Mouse (Mus musculus): ENCODE data around the gene March9.
"Not testable (repeated sequence)": the region's sequence is repeated elsewhere in the genome, so short reads cannot be mapped to it uniquely, and the experiment has no call there.

March9 gene

DNA sequence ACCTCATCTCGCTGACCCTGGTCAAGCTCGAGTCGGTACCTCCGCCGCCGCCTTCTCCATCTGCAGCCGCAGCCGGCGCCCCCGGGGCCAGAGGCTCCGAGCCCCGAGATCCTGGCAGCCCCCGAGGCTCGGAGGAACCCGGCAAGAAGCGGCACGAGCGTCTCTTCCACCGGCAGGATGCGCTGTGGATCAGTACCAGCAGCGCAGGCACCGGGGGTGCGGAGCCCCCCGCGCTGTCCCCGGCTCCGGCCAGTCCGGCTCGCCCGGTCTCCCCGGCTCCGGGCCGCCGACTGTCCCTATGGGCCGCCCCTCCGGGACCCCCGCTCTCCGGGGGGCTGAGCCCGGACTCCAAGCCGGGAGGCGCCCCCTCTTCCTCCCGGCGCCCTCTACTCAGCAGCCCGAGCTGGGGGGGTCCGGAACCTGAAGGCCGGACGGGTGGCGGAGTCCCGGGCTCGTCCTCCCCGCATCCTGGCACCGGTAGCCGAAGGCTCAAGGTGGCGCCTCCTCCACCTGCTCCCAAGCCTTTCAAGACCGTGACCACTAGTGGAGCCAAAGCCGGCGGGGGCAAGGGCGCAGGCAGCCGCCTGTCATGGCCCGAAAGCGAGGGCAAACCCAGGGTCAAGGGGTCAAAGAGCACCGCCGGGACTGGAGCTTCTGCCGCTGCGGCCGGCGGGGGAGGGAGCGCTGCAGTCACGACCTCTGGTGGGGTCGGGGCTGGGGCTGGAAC lies 19.8 kb upstream of the March9 start:
- no peak for DNase-seq (ENCODE audit: low spot score)

DNA sequence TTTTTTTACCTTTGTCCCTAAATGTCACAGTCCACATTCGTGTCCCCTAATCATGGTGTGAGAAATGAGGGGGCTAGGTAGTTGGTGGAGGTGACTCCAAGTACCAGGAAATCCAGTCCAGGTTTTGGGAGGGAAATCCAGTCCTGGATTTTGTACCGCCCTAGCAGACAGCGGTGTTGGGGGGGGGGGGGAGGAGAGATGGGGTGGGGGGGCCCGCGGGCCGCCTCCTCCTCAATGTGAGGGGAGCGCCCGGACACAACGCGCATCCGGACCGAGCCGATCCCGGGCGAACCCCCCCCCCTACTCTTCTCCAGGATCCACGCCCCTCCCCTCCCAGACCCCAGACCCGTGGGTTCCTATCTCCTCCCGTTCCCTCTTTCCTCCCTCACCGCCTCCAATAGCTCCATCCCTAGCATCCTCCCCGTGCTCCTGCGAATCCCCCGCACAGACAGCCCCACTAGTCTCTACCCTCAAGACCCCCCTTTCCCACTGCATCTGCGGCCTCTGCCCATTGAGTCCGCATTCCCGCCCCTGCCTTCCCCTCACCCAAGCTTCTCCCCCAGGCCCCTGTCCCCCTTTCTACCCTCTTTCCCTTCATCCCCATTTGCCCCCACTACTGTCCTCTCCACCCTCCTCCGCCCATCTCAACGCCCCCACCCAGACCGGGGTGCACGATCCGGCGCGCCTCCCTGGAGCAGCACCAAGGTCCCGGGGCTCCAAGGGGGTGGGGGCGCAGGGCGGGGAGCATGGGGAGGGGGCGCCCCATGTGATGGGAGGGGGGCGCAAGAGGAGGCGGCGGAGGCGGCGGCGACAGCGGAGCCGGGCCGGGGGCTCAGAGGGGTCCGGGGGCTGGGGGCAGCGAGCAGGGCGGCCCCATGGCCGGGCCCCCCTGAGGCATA lies 18.9 kb upstream of the March9 start:
- no peak for DNase-seq (ENCODE audit: low spot score)

GRCm38 (mm10) chr10:127078001-127078676 lies 18.2 kb upstream of the March9 start:
- peak; percentile 73 for DNase-seq (ENCODE audit: low spot score)

DNA sequence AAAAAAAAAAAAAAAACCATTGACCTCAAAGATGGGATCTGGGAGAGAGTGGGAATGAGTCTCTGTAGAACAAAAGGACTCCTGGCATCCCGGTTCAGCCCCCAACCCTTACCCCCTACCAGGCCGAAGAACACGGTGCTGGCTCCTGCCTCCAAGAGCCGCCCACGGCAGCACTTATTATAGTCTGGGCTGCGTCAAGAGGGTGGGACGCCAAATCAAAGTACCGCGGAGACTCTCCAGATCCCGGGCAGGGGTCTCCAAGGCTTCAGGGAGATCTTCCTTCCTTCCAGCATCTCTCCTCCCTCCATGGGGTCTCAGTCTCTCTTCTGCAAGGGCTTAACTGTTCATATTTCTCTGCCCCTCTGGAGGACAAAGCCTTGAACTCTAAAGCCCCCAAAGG lies 17.5 kb upstream of the March9 start:
- DNase-seq (ENCODE audit: low spot score) = no peak

GRCm38 (mm10) chr10:127076082-127076481 lies 16.1 kb upstream of the March9 start:
- no peak for DNase-seq (ENCODE audit: low spot score)

- DNase-seq (ENCODE audit: low spot score) = no peak
Observed at GRCm38 (mm10) chr10:127075651-127076050, 15.7 kb upstream of the March9 start.

DNA sequence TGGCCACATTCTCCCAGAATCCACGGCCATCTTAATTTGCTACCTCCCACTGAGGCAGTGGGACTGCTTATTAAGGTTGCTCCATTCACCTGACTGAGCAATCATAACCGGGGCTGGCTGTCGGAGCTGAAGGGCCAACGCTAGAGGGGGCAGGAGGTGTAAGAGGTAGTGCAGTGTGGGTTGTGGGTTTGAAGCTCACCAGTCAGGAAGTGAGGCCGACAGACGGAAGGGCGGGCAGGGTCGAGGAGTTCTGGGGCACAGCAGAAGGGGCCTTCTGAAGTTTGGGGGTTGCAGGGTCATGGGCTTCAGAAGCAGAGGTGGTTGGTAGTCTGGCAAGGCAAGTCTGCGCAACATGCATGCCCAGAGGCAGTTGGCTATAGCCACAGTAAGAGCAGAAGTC lies 15.1 kb upstream of the March9 start, which contains the start of gene Agap2:
Agap2 (plus strand) TSS at position 205 of the 400 bp plus-strand sequence.
- DNase-seq (ENCODE audit: low spot score) = no peak

DNA sequence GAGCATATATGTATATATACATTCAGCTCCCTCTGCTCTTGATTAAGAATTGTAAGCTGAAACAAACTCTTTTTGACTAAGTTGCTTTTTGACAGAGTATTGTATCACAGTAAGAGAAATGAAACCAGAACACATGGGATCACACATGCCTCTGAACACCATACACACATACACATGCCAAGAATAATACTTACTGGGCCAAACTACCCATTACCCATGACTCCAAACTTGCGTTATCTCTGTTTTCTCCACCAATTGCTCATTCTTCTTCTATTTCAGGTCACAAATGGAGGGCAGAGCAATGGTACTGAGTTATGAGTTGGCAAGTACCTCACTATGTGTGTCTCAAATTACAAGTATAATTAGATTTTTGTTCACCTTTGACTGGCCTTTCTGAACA lies 14.0 kb upstream of the March9 start:
- DNase-seq (ENCODE audit: low spot score) = no peak

- not testable (repeated sequence) for DNase-seq (ENCODE audit: low spot score)
Observed at GRCm38 (mm10) chr10:127072969-127073368, 13.0 kb upstream of the March9 start.

DNA sequence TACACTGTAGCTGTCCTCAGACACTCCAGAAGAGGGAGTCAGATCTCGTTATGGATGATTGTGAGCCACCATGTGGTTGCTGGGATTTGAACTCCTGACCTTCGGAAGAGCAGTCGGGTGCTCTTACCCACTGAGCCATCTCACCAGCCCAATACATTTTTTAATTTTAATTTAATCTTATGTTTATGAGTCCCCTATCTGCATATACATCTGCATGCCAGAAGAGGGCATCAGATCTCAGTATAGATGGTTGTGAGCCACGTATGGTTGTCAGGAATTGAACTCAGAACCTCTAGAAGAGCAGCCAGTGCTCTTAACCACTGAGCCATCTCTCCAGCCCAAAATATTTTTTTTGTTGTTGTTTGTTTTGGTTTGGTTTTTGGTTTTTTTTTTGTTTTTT lies 12.3 kb upstream of the March9 start:
- DNase-seq (ENCODE audit: low spot score) = not testable (repeated sequence)

GRCm38 (mm10) chr10:127071203-127071602 lies 11.2 kb upstream of the March9 start:
- no peak for DNase-seq (ENCODE audit: low spot score)

GRCm38 (mm10) chr10:127070190-127071121 lies 10.5 kb upstream of the March9 start, which contains the start of gene Tspan31:
Tspan31 (minus strand) TSS chr10:127070264.
- DNase-seq (ENCODE audit: low spot score) = peak; percentile 94

GRCm38 (mm10) chr10:127069281-127070189 lies 9.6 kb upstream of the March9 start:
- no peak for DNase-seq (ENCODE audit: low spot score)

GRCm38 (mm10) chr10:127068360-127069038 lies 8.5 kb upstream of the March9 start:
- no peak for DNase-seq (ENCODE audit: low spot score)

DNA sequence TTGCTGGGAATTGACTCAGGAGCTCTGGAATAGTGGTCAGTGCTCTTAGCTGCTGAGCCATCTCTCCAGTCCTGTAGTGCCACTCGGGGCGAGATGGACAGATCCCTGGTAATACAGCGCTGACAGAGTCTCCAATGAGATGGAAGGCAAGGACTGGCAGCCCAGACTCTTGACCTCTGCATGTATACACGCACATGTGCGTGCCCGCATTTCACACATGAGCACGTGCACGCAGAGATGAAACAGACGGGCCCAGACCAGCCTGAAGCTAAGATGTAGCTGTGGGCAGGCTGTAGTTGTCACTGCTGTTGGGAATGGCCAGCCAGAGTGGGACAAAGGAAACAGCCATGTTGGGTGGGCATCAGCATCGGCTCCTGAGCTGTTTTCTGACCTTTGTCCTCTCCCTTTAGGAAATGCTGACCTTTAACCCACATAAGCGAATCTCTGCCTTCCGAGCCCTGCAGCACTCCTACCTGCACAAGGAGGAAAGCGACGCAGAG lies 6.6 kb upstream of the March9 start:
- no peak for DNase-seq (ENCODE audit: low spot score)

DNA sequence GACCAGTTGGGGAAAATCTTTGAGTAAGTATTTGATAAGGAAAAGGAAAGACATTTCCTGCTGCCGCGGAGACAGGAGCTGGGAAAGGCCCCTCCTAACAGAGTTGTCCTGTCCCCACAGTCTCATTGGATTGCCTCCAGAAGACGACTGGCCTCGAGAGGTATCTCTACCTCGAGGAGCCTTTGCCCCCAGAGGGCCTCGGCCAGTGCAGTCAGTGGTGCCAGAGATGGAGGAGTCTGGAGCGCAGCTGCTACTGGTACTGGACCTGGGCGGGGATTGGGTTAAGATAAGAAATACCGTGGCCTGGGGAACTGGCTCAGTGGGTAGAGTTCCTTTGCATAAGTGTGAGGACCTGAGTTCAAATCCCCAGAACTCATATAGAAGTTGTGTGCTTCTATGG lies 6.0 kb upstream of the March9 start:
- no peak for DNase-seq (ENCODE audit: low spot score)

DNA sequence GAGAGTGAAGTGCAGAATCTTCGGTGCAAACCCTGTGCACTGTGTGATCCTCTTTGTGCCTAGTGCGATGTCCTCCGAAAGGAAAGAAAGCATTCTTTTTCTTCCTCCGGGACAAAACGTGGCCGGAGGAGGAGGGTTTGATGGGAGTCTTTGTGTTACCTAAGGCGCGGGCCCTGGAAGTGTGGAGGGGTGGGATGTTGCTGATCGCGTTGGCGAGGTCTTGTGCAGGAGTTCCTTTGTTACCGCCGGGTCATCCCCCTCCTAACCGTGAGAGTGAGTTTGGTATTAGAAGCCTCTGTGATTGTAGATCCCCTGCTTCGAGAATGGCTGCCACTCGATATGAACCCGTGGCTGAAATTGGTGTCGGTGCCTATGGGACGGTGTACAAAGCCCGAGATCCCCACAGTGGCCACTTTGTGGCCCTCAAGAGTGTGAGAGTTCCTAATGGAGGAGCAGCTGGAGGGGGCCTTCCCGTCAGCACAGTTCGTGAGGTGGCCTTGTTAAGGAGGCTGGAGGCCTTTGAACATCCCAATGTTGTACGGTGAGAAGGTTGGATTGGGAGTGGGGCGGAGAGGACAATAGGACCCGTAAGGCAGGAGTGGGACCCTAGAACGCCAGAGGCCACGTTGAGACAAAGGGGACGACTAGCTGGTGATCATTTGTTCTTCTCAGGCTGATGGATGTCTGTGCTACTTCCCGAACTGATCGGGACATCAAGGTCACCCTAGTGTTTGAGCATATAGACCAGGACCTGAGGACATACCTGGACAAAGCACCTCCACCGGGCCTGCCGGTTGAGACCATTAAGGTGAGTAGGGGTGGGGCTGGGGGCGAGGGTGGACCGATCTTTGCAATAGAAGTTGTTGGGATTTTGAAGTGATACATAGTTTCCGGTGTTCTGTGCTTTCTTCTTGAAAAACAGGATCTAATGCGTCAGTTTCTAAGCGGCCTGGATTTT lies 4.2 kb upstream of the March9 start:
- DNase-seq (ENCODE audit: low spot score) = no peak

DNA sequence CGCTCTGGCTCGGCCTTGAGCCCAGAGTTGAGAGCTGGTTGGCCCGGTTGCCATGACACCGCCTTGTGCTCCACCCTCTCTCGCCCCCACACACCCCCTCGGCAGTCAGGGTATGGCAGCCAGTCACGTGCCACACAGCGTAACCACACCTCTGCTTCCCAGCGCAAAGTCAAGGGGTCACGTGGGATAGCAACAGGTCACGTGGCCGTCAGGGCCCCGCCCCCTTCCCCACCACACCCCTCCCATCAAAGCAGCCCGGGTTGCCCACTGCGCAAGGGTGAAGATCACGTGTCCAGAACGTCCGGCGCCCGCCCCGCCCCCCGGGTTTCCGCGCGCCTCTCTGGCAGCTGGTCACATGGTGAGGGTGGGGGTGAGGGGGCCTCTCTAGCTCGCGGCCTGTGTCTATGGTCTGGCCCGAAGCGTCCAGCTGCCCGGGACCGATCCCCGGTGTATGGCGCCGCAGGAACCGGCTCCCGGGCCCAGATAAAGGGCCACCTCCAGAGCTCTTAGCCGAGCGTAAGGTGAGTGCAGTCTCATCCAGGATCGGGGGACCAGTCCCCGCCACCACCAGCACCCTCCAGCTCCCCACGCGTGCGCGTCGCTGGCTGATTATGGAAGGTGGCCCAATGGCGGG lies 3.4 kb upstream of the March9 start, which contains the start of gene Cdk4:
Cdk4 (plus strand) TSS at position 296 of the 634 bp plus-strand sequence.
- DNase-seq (ENCODE audit: low spot score) = peak; percentile 97

Data from left cerebral cortex, adult 11 months (tissue).